Mouse (Mus musculus): ENCODE data around the gene 4930480E11Rik.
"Not testable (repeated sequence)": the region's sequence is repeated elsewhere in the genome, so short reads cannot be mapped to it uniquely, and the experiment has no call there.

4930480E11Rik gene

DNA sequence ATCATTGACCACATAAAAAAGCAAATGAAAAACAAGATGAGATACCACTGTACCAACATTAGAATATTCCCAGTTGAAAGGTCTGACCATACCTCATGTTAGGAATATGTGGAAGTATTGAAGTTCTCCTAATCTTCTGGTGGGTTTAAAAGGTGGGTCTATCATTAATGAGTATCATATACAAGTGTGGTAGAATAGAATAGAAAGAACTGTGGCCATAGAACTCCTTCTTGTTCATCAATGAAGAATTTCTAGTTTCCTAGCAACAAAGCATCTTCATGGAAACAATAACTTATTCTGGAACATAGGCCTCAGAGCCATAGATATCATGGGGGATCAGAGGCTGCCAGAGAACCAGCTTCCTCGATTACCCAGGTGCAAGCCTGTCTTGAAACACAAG lies at the start of gene 4930480E11Rik:
Gene 4930480E11Rik (plus strand): TSS at position 301 of the 400 bp plus-strand sequence.
- in situ Hi-C loops (cut with MboI; ENCODE audit: low sequenced_read_pairs), result no loop called here

DNA sequence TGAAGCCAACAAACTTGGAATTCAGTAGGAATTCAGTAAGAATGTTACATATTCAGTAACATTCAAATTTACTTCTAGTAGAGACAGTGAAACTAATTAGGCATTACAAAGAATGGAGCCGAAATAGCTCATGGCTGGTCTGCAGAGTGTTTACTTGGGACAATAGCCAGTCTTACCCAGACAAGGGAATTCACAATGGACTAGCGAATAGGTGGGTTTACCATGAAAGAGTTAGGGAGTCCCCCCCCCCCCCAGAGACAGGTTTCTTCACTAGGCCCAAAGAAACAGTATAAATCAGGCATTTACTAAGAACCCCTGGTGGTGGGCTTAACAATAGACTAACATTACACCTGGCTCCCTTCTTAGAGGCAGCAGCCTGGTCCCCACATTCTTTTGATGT lies 33.9 kb downstream of the 4930480E11Rik start:
- in situ Hi-C loops (cut with MboI; ENCODE audit: low sequenced_read_pairs), result not testable (repeated sequence)
